Comparison of ENCODE assay signal across 20 mouse cellular contexts in genomic region chr16:62873180-62873579, GRCm38 (mm10). TPM values are rescaled to one million over a fixed set of nuclear protein-coding genes. Genes with fewer than 3 reads are reported as not detected.
"Had no signal": no experiment of that assay in that cellular context is flagged by ENCODE, and none has a peak within 500 bp of the region (broad histone marks: within the 10 kb centered on the region; RNA-seq: fewer than 3 reads in every experiment).

No protein-coding gene starts in this region.

- H3K27ac ChIP-seq: liver, embryonic 13.5 days; lung, embryonic 15.5 days; stomach, embryonic 15.5 days had no signal

- H3K9me3 ChIP-seq: liver, embryonic 13.5 days; lung, embryonic 15.5 days; stomach, embryonic 15.5 days had no signal

- DNase-seq: kidney, adult 9 months; layer of hippocampus, adult 9-11 months; layer of hippocampus, postnatal 36 days; liver; liver, embryonic 13.5 days; liver, postnatal 0 days; midbrain, embryonic 14.5 days; right cerebral cortex, postnatal 14 days; thymus, postnatal 36 days had no signal

- H3K4me2 ChIP-seq: limb, embryonic 12.5 days; liver, embryonic 13.5 days; lung, embryonic 15.5 days; stomach, embryonic 15.5 days had no signal

- H3K27me3 ChIP-seq: limb, embryonic 12.5 days; liver, embryonic 13.5 days; lung, embryonic 15.5 days; stomach, embryonic 15.5 days had no signal

- H3K4me3 ChIP-seq: limb, embryonic 12.5 days; liver, embryonic 13.5 days; lung, embryonic 15.5 days; stomach, embryonic 15.5 days had no signal

- H3K36me3 ChIP-seq: limb, embryonic 12.5 days; liver, embryonic 13.5 days; lung, embryonic 15.5 days; stomach, embryonic 15.5 days had no signal

- H3K4me1 ChIP-seq: liver, embryonic 13.5 days; lung, embryonic 15.5 days; stomach, embryonic 15.5 days had no signal

- H3K9ac ChIP-seq: limb, embryonic 12.5 days; liver, embryonic 13.5 days; liver, postnatal 0 days; lung, embryonic 15.5 days; stomach, embryonic 15.5 days had no signal

- ATAC-seq: intestine, embryonic 16.5 days had no signal

RNA-seq across cellular contexts. Expression of gene Stx19, which starts 58.7 kb away (rescaled TPM):
- total RNA-seq: layer of hippocampus, postnatal 36 days; left cerebral cortex, adult 8-10 months; left cerebral cortex, postnatal 25 days; megakaryocyte-erythroid progenitor cell, adult 5-6 weeks; monocyte, adult 5-6 weeks had no signal
- polyA plus RNA-seq: large intestine, adult 2 months; liver, postnatal 0 days; spleen, adult 2 months; testis, adult 2 months had no signal
